Mouse (Mus musculus): ENCODE measurements around the gene Neurod2. TPM values are rescaled to one million over a fixed set of nuclear protein-coding genes. Genes with fewer than 3 reads are reported as not detected.

Gene Neurod2
- polyA plus RNA-seq, 1 experiment from 2014 or later = 5.6 TPM

- 73% methylated on average over 7 of the region's 7 CpGs for WGBS
- Histone ChIP-seq H3K4me3 (ENCODE audit: low read depth, low read length) (no peak overlapping the region), H3K36me3 (ENCODE audit: control insufficient read depth, insufficient read depth, low read length) (no peaks in the 10 kb centered on the region), H3K4me2 (ENCODE audit: low read length) (no peak overlapping the region), H3K9ac (ENCODE audit: low read depth, low read length) (no peak overlapping the region), H3K27ac (ENCODE audit: low read length) (no peak overlapping the region), H3K27me3 (ENCODE audit: control insufficient read depth, insufficient read depth, low read depth, low read length) (peaks cover 14% of the 10 kb centered on the region), H3K9me3 (replicated peaks; ENCODE audit: control insufficient read depth, low read length, poor library complexity, severe bottlenecking) (no peaks in the 10 kb centered on the region), H3K4me1 (ENCODE audit: control insufficient read depth, insufficient read depth, low read length) (peaks cover 17% of the 10 kb centered on the region)
- ATAC-seq = no peak
Measured at GRCm38 (mm10) chr11:98356625-98357394, 27.4 kb upstream of the Neurod2 start.

DNA sequence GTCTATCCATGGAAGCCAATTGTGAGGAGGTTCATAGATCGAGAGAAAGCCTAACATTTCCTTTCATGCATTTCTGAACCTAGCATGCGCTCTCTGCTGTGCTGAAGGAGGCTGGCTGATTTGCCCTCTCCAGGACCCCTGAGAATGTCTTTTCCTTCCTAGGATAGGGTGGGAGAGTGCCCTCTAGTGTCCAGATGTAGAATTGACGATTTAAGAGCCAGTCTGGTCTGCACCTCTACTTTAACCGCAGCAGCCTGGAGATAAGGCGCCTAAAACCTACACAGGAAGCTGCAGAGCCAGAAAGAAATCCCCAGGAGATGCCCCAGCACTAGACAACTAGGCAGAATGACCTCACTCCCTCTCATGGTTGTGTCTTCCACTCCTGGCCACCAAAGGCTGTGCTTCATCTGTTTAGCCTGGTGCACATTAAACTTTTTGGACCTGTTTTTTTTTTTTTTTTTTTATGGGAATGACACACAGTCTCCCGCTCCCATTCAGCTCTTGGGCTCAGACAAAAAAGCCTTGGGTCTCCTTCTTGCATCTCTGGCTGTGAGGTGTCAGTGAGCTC lies 26.4 kb upstream of the Neurod2 start:
- 6% methylated on average over 6 of the region's 6 CpGs for WGBS

DNA sequence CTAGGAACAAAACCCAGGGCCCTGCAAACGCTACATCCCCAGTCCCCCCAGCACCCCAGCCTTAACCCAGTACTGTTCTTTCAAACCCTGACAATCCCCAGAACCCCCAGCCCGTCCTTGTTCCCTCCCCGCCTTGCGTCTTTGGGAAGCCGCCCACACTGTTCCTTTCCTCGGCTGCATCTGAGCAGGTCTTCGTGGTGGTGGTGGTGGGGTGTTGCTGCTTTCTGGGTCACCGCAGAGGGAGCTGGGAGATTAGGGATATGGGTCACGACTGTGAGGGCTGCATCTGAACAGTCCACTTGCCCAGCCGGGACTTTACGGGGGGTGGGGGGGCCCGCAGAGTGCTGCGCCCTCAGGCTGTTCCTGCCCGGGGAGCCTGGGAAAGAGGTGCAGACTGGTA lies 25.0 kb upstream of the Neurod2 start:
- no peak for ATAC-seq
- no peak overlapping the region for H3K4me3 ChIP-seq (ENCODE audit: low read depth, low read length)
- no peaks in the 10 kb centered on the region for H3K36me3 ChIP-seq (ENCODE audit: control insufficient read depth, insufficient read depth, low read length)
- no peak overlapping the region for H3K9ac ChIP-seq (ENCODE audit: low read depth, low read length)
- no peaks in the 10 kb centered on the region for H3K9me3 ChIP-seq (replicated peaks; ENCODE audit: control insufficient read depth, low read length, poor library complexity, severe bottlenecking)
- H3K27me3 ChIP-seq (ENCODE audit: control insufficient read depth, insufficient read depth, low read depth, low read length) = peaks cover 33% of the 10 kb centered on the region
- no peak overlapping the region for H3K27ac ChIP-seq (ENCODE audit: low read length)
- peaks cover 12% of the 10 kb centered on the region for H3K4me1 ChIP-seq (ENCODE audit: control insufficient read depth, insufficient read depth, low read length)
- H3K4me2 ChIP-seq (ENCODE audit: low read length) = no peak overlapping the region
- WGBS = 65% methylated on average over 14 of the region's 14 CpGs

More for the DNA sequence above, 26.4 kb upstream of the Neurod2 start:
- Histone ChIP-seq H3K27ac (ENCODE audit: low read length) (no peak overlapping the region), H3K4me2 (ENCODE audit: low read length) (no peak overlapping the region), H3K27me3 (ENCODE audit: control insufficient read depth, insufficient read depth, low read depth, low read length) (peaks cover 20% of the 10 kb centered on the region), H3K9me3 (replicated peaks; ENCODE audit: control insufficient read depth, low read length, poor library complexity, severe bottlenecking) (no peaks in the 10 kb centered on the region), H3K36me3 (ENCODE audit: control insufficient read depth, insufficient read depth, low read length) (no peaks in the 10 kb centered on the region), H3K4me1 (ENCODE audit: control insufficient read depth, insufficient read depth, low read length) (peaks cover 17% of the 10 kb centered on the region), H3K4me3 (ENCODE audit: low read depth, low read length) (no peak overlapping the region), H3K9ac (ENCODE audit: low read depth, low read length) (no peak overlapping the region)
- no peak for ATAC-seq

DNA sequence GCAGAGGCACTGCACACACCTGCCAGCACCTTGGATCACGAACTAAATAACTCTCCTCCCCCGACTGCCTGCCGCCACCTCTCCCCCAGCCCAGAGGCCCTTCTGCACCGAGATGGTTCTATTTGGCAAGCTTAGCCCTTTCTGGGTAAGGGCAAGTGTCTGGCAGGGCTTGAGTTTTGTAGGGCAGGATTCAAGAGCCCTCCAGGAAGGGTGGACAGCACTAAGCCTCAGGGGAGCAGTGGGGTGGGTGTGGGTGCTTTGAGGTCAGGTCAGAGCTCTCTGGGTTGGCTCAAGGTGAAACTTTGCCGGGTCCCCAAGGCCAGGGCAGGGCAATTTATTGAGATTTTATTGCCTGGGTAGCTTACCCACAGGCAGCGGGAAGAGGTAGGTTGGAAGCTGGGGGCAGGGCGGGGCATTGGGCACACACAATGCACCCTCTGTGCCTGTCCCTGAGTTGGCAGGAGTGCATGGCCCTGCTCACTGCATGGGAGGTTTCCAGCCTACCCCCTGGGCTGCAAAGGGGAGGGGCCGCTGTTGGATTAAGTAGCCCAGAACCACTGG lies 24.3 kb upstream of the Neurod2 start:
- Histone ChIP-seq H3K4me1 (ENCODE audit: control insufficient read depth, insufficient read depth, low read length) (peaks cover 9% of the 10 kb centered on the region), H3K36me3 (ENCODE audit: control insufficient read depth, insufficient read depth, low read length) (no peaks in the 10 kb centered on the region), H3K9me3 (replicated peaks; ENCODE audit: control insufficient read depth, low read length, poor library complexity, severe bottlenecking) (no peaks in the 10 kb centered on the region), H3K4me2 (ENCODE audit: low read length) (no peak overlapping the region), H3K27ac (ENCODE audit: low read length) (no peak overlapping the region), H3K27me3 (ENCODE audit: control insufficient read depth, insufficient read depth, low read depth, low read length) (peaks cover 40% of the 10 kb centered on the region), H3K9ac (ENCODE audit: low read depth, low read length) (no peak overlapping the region), H3K4me3 (ENCODE audit: low read depth, low read length) (no peak overlapping the region)
- 29% methylated on average over 8 of the region's 8 CpGs for WGBS
- ATAC-seq = no peak

GRCm38 (mm10) chr11:98352272-98352990 lies 23.0 kb upstream of the Neurod2 start:
- no peak overlapping the region for H3K4me3 ChIP-seq (ENCODE audit: low read depth, low read length)
- 79% methylated on average over 18 of the region's 18 CpGs for WGBS

DNA sequence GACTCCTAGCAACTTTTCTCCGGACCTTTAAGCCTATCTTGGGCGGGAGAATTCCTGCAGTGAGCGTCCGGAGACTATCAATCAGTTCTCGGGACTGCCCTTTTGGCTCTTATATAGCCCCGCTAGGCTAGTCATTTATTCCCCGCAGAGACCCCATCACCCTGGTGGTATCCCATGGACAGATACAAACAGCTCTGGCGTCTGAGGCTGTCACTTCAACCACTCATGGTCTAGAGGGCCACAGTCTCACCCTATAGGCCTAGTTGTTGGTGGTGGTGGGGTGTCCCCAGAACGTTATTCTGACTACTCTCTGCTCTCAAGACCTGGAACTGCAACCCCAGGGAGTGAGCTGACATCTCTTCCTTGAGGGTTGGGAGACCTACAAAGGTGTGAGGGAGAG lies 19.9 kb upstream of the Neurod2 start:
- H3K4me3 ChIP-seq (ENCODE audit: low read depth, low read length) = peak overlapping the region; percentile 67
- no peak for ATAC-seq
- peaks cover 15% of the 10 kb centered on the region for H3K4me1 ChIP-seq (ENCODE audit: control insufficient read depth, insufficient read depth, low read length)
- H3K4me2 ChIP-seq (ENCODE audit: low read length) = peak overlapping the region; percentile 100; the same call in 1 of the 2 replicates
- no peak overlapping the region for H3K9ac ChIP-seq (ENCODE audit: low read depth, low read length)
- WGBS = 4% methylated on average over 9 of the region's 9 CpGs
- no peak overlapping the region for H3K27ac ChIP-seq (ENCODE audit: low read length)
- H3K27me3 ChIP-seq (ENCODE audit: control insufficient read depth, insufficient read depth, low read depth, low read length) = peaks cover 66% of the 10 kb centered on the region
- H3K36me3 ChIP-seq (ENCODE audit: control insufficient read depth, insufficient read depth, low read length) = no peaks in the 10 kb centered on the region
- H3K9me3 ChIP-seq (replicated peaks; ENCODE audit: control insufficient read depth, low read length, poor library complexity, severe bottlenecking) = no peaks in the 10 kb centered on the region

More at GRCm38 (mm10) chr11:98352272-98352990, 23.0 kb upstream of the Neurod2 start:
- ATAC-seq = no peak
- Histone ChIP-seq H3K27ac (ENCODE audit: low read length) (no peak overlapping the region), H3K9me3 (replicated peaks; ENCODE audit: control insufficient read depth, low read length, poor library complexity, severe bottlenecking) (no peaks in the 10 kb centered on the region), H3K4me1 (ENCODE audit: control insufficient read depth, insufficient read depth, low read length) (peaks cover 13% of the 10 kb centered on the region), H3K36me3 (ENCODE audit: control insufficient read depth, insufficient read depth, low read length) (no peaks in the 10 kb centered on the region), H3K4me2 (ENCODE audit: low read length) (no peak overlapping the region), H3K9ac (ENCODE audit: low read depth, low read length) (no peak overlapping the region), H3K27me3 (ENCODE audit: control insufficient read depth, insufficient read depth, low read depth, low read length) (peaks cover 49% of the 10 kb centered on the region)

GRCm38 (mm10) chr11:98348083-98348961 lies 18.9 kb upstream of the Neurod2 start, which contains the start of gene Ppp1r1b:
Gene Ppp1r1b, plus strand, starts transcription at chr11:98348404.
- Histone ChIP-seq H3K9ac (ENCODE audit: low read depth, low read length) (peak within 1 kb of the TSS; percentile 70), H3K36me3 (ENCODE audit: control insufficient read depth, insufficient read depth, low read length) (no peaks in the 10 kb centered on the region), H3K27ac (ENCODE audit: low read length) (no peak within 1 kb of the TSS), H3K4me3 (ENCODE audit: low read depth, low read length) (peak within 1 kb of the TSS; percentile 67), H3K4me1 (ENCODE audit: control insufficient read depth, insufficient read depth, low read length) (peaks cover 15% of the 10 kb centered on the region), H3K9me3 (replicated peaks; ENCODE audit: control insufficient read depth, low read length, poor library complexity, severe bottlenecking) (no peaks in the 10 kb centered on the region), H3K27me3 (ENCODE audit: control insufficient read depth, insufficient read depth, low read depth, low read length) (peaks cover 62% of the 10 kb centered on the region), H3K4me2 (ENCODE audit: low read length) (peak within 1 kb of the TSS; percentile 100)
- ATAC-seq = peak; percentile 71
- under 1% methylated on average over 39 of the region's 55 CpGs for WGBS

- Histone ChIP-seq H3K4me2 (ENCODE audit: low read length) (peak overlapping the region; percentile 100), H3K4me3 (ENCODE audit: low read depth, low read length) (no peak overlapping the region; the same call in 1 of the 2 replicates), H3K27me3 (ENCODE audit: control insufficient read depth, insufficient read depth, low read depth, low read length) (peaks cover 59% of the 10 kb centered on the region), H3K27ac (ENCODE audit: low read length) (no peak overlapping the region), H3K36me3 (ENCODE audit: control insufficient read depth, insufficient read depth, low read length) (no peaks in the 10 kb centered on the region), H3K9ac (ENCODE audit: low read depth, low read length) (0 out of 2 replicates have a peak overlapping the region, but pooled peaks have one; percentile 70), H3K9me3 (replicated peaks; ENCODE audit: control insufficient read depth, low read length, poor library complexity, severe bottlenecking) (no peaks in the 10 kb centered on the region), H3K4me1 (ENCODE audit: control insufficient read depth, insufficient read depth, low read length) (peaks cover 15% of the 10 kb centered on the region)
- WGBS = 2% methylated on average over 9 of the region's 12 CpGs
- no peak for ATAC-seq
Measured at GRCm38 (mm10) chr11:98347385-98348082, 18.1 kb upstream of the Neurod2 start.

Measured in midbrain, embryonic 16.5 days (tissue).